Mouse (Mus musculus) c-Kit-negative CD71-positive TER-119-positive erythroid progenitor cells, embryonic 14.5 days (primary cell): ENCODE results near the gene Fbxw8.
A peak's percentile ranks its signal among the peaks of the same experiment; 100 is the strongest.

ENCODE experiments used
- DNase-seq: peaks from one replicate; pipeline ENCODE4 v3.0.0-alpha.2; 2013; ENCODE audit warnings: low read depth, low spot score

The Fbxw8 gene

DNA sequence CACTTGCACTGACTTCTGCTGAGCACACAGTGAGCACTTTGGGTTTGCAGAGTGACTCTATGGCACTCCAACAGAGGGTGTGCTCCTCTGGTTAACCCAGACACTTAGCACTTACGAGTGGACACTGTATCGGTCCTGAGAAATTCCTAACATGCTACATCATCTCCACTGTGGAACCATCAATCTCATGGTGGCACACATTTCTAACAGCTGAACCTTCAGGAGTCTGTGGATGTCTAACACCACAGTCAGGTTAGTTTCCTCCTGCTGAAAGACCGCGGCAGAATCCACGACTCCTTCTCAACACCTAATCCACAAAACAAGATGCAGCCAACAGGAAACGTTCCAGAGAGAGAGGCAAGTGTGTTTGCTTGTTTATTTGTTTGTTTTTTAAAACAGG, 76.7 kb downstream of the Fbxw8 start:
- DNase-seq, result no peak

DNA sequence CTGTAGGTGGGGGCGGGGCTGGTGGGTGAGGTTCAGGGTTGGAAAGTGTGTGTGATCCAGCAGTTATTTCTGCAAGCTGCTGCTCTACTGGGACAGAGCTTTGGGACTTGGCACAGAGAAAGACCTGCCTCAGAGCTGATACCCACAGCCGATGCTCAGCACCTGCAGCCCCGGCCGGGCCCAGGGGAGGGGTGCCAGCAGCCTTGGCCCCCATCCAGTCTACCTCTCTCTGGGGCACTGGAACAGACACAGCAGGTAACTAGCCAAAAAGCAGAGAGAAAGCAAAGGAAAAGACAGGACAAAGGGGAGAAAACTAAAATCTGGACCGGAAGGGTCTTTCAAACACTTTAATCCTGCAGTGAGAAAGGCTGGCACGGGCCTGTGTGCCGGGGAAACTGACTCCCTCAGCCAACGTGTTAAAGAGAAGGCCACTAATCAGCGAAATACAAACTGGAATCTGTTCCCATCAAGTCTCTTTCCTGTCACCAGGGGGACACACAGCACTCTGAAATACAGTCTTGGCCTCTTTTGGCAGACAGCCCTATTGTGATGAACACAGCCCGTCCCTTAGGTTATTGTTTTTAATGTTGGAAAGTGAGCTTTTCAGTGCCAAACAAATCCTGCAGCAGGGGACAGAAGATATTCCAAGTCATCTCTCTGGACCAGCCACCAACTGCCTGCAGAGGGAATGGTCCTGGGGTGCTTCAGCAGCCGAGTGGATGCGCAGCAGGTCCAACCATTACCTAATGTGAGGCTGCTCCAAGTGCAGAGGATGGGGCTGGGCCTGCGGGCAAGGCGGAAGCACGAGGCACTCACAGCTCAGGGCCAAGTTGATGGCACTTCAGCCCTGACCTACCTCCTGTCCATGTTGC, 78.3 kb downstream of the Fbxw8 start:
- no peak for DNase-seq

DNA sequence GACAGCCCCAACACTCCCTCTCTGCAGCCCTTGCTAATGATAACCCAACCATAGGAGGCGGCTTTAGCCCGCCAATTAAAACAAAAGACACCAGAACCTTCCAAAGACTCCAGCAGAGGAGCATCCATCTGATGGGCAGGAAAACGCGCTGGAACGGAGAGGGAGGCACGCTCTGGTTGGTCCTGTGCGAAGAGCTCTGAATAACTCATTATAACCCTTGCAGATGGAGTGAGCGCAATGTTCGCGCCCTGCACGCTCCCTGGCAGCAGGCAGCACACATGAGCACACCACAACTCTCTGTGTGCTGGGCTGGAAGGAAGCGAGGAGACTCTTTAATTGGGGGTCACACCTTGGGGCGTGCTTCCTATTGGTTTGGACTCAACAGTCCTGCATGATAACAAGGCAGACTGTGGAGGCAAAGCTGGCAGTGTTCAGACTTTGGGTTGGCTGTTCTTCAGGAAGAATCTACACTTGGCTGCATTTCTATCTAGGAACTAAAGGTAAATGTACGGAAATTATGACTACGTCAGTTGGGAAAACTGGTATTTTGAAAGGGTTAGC, 82.0 kb downstream of the Fbxw8 start:
- DNase-seq, result no peak

DNA sequence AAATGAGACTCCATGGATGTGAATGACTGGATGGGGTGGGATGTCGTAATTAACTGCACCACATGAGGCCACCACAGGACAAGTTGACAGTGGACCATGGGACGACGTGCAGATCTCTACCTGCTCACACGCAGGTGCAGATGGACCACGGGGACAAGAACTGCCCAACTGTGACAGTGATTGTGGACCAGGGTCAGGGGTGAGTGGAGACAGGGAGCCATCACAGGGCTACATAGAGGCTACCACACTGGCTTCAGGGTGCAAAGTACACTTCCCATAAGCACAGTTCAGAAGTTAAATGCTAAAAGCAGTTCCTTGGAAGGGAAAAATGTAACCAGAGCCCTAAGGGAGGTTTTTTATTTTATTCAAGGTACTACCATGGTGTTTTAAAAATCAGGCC, 83.5 kb downstream of the Fbxw8 start:
- no peak for DNase-seq

DNA sequence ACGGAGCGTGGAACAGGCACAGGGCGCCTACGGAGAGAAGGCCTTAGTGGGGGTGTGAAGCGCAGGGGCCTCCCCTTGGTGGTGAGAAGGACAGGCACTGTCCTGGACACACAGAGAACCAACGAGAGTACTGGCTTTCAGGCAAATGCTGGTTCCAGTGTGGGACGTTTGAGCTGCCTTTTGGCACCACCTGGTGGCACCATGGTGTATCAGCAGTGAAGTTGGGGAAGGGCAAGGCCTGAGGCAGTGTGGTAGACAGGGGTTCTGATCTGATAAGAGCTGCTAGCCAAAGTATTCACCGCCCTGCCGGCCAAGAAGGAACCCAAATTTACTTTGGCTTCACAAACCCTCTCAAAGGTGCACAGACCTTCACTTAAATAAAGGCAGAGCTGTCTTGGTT, 85.9 kb downstream of the Fbxw8 start:
- no peak for DNase-seq

DNA sequence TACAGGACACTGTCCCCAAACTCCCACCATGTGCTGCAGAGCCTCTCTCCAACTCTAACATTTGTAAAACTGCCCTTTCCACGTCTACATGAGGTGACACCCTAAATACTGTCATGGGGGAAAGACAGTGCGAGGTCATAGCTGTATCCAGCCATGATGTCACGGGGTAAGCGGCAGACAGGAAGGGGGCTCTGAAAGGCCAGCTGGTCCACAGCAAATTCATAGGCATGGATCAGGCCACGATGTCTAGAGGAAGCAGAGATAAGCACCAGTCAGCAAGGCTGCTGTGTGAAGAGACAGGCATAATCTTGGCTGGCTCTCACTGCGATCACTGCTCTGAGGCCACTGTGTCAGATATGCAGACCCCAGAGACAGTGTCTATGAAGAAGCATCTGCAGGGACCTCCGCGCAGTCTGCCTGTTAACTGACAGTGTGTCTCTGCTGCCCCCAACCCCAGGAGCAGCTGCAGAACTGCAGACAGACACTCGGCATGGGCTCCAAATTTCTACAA, 87.2 kb downstream of the Fbxw8 start:
- DNase-seq, result no peak

DNA sequence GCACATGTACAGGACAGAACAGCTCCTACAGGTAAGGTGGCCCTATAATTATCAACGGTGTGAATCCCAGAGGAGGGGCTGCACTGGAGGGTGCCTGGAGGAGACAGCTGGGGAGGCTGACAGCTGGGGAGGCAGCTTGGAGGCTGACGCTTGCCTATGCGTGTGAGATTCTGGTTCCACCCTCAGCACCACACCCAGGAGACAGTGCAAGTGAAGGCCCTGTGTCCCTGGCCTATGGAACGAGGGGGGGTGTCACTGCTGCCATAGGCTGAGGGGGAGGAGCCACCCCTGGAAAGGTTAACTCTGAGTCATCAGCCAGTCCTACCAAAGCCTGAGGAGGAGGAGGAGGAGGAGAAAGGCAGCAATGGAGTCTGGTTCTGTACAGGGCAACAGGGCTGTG, 87.7 kb downstream of the Fbxw8 start:
- DNase-seq, result no peak

DNA sequence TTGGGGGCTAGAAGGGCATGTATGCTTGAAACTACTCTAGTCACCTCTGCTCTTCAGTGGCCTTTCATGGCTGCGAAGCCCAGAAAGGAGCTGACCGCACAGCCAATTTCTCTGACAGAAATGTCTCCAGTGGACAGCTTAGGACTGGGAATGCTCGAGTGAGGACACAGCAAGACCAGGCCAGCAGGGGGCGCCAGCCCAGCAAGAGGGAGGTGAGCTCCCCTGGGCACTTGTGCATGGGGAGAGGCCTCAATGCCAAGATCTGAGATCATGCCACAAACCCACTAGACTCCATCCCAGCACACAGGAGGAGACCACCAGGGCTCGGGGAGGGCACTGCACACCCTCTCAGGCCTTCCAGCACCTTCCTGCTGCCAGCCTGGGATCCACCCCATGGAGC, 88.4 kb downstream of the Fbxw8 start:
- DNase-seq, result peak; percentile 16

DNA sequence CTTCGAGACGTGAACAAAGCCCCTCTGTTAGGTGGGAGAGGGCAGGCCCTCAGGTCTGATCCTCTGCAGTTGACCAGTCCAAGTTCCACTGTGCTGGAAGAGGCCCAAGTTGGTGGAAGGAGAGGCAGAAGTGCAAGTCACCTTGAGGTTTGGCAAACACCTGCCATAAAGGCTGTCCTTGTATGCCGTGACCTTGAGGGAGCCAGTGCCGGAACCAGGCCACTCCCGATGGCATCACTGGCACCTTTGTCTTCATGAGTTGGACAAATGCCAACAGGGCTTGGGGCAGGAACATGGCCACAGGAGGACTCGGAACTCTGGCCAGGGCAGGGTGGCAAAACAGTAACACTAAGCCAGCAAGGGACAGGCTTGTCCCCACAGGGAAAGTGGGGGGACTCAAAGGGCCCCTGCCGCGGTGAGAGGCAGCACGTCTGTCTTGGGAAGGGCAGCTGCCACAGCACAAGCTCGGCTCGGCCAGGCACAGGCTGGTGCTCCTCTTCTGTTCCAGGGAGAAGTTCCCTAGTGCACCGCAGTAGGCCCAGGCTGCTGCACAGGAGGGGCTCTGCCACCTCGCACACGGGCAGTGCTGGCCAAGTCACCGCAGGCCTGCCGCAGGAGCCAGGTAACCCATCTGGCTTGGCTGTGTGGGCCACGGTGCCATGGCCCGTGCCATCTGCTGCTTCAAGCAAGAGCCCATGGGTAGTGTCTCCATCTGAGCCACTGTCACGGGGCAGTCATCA, 89.6 kb downstream of the Fbxw8 start:
- DNase-seq, result no peak

DNA sequence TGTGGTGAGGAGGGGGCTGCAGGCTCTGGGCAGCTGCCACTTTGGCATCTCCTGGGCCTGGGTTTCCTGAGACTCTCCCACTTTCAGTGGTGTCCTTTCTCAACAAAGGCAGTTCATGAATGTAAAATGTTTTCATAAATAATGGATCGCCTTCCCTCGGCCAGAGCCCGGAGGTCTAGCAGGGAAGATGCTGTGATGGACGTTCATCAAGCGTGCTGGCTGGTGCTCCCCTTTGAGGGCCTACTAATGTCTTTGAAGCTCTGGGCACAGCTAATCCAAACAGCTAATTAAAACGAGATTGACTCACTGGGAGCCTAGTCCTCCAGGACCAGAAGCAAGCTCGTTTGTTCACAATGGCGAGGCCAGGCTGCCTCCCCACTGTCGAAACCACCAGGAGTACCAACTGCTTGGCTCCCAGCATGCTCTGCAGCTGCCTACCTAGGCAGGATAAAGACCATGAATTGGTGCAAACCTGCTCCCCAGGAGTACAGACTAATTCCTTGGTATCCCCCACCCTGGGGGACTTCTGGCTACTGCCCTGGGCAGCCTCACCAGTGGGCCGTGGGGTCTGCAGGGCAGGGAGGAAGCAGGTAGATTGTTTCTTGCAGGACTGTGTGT, 90.9 kb downstream of the Fbxw8 start:
- no peak for DNase-seq

DNA sequence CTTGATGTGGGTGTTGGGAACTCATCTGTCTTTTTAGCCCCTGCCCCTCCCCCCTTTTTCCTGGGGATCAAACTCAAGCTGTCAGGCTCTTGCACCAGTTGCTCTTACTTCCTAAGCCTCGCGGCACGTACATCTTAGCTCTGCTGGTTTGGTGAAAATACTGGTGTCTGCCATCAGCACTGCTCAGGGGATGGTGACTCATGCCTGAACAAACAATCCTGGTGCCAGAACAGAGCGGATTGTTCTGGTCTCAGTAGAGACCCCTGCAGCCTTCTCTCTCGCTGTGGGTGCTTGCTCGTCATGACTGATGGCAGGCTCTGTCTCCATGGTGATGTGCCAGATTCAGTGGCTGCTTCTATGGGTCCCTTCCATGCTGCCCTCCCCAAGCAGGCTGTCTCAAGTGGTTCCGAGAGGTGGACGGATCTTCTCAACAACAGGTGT, 92.1 kb downstream of the Fbxw8 start:
- DNase-seq, result no peak

DNA sequence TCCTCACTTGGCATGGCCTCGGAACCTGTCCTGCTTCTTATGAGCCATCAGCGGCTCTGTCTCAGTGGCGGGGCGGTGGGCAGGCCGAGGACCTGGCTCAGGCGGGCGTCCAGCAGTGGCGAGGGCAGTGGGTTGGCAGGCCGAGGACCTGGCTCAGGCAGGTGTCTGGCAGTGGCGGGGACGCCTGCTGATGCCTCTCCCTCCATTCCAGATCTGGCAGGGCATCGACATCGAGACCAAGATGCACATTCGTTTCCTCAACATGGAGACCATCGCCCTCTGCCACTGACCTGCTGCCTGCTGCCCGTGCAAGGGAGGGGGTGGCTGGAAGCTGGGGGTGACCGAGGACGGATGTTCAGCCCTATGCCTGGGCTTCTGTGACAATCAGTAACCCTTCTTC, 93.9 kb downstream of the Fbxw8 start:
- no peak for DNase-seq

DNA sequence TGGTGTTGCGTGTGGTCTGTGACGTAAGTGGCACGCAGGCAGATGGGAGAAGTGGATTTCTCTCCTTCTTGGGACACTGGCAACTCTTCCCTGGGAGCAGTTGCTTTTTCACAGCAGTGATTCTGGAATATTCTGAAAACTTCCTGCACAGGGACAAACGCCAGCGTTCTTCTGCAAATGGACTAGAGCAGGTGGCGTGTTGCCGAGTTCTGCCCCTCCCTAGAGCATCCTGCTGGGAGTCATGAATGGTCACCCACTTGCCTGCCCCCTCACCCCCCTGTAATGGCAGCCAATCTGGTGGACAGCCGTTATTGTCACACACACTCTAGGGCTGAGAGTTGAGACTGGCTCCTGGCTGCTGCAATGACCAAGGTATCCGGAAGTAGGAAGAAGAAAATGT, 95.6 kb downstream of the Fbxw8 start:
- no peak for DNase-seq

DNA sequence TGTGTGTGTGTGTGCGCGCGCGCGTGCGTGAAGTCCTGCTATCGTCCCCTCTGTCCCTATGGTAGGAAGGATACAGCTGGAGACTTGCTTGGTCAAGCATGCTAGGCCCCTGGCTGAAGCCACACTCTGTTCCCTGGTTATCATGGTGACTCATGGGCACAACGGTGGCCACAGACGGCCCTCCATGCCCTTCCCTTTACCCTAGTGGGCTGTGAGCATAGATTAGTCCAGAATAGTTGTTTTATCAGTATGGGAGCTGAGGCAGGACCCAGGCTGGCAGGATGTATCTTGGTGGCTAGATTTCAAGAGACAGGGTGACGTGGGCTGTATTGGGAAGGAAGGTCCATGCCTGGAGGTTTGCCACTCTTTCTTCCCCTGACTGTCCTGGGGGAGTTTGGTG, 96.4 kb downstream of the Fbxw8 start:
- no peak for DNase-seq

DNA sequence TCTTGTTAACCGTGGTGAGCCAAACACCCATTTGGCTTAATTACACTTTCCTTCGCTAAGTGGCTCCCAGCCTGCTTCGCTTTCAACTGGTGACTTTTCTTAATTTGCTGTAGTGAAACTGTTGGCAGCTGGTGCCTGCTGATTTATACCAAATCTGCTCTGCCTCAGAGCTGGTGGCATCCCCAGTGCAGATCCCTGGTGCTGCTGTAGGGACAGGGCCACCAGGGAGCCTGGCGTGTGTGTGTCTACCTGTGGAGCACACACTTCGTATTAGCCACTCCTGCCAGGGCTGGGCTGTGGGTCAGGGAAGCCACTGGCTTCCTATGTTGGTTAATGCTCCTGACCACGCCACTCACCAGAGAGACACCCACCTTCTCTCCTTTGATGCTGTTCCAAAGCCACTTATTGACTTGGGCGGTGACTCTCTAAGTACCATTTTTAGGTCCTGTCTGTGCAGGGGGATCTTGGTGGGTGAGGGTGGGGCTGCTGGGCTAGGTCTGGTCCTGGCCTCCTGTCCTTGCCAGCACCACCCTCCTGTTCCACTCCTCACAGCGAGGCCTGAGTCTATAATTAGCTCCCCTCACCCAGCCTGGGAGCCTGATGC, 97.7 kb downstream of the Fbxw8 start:
- DNase-seq, result no peak

DNA sequence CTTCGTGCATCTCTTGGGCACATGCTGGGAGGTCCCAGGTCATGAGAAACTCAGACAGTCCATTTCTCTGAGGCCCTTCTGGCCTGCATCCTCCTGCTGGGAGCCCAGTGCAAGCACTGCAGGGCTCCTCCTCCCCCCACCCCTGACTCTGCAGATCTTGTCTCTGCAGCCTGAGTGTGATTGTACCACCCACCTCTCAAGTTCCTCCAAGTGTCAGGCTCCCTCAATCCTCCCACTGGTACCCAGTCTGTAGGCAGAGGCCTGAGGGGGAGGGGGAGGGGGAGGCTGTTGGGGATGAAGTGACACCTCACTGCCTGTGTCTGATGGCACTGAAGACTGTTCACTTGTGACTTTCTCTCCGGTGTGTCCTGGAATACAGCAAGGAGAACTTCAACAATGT, 102.1 kb downstream of the Fbxw8 start:
- DNase-seq, result no peak

DNA sequence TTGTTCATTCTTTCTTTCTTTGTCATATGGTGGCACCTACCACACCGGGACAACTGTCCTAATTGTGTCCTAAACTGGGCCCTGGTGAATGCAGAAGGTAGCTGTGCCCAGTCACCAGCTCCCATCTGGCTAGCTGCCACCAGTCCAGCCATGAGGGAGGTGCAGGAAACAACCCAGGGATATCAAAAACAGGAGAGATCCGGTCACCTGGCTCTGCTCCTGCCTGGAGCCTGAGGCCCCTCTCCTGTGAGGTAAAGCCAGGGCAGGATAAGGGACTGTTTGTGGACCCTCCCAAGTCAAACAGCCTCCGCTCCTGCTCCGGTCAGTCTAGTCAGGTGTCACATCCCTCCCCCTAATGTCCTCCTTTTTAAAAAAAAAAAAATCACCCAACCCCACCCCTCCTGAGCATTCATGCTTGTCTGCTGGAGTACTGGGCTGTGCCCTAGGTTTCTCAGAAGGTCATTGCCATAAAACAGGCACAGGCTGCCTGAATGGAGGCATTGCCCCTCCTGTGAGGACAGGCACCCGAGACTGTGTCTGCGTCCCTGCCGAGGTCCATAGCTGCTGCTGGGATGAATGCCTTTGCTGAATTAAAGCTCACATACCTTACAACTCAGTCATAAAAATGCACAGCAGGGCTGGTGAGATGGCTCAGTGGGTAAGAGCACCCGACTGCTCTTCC, 103.1 kb downstream of the Fbxw8 start:
- DNase-seq, result no peak

DNA sequence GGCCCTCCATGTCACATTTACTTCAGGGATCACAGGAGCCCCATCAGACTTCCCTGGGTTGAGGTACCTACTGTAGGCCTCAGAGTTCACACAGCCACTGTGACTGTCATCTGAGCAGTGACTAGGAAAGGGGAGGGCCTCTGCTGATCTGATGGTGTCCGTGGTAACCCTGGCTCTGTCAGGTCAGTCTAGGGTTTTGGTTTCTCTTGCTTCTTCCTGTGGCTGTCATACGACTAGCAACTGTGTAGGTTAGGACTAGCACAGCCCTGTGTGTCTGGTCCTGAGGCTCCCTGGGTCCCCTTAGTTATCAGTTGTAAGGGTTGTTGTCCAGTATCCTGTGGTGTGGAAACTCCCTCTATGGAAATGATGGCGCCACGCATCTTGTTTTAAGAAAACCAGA, 104.5 kb downstream of the Fbxw8 start:
- DNase-seq, result no peak

DNA sequence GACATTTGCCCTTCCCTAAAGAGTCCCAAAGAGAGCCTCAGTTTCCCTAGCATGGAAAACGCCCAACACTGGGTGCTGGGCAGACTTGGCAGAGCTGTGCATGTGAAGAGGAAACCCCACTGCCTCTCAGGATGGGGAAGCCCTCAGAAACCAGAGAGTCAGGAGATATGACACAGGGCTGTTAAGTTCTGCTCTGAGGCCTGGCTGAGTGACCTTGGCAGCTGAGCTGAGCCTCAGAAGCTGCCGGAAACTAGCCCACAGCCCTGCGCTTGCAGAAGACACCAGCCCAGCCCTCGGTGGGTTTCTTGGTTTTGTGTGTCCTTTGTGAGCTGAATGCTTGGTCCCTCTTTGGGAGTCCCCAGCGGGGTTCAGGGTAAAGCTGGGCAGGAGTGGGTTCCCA, 106.3 kb downstream of the Fbxw8 start:
- DNase-seq, result no peak

DNA sequence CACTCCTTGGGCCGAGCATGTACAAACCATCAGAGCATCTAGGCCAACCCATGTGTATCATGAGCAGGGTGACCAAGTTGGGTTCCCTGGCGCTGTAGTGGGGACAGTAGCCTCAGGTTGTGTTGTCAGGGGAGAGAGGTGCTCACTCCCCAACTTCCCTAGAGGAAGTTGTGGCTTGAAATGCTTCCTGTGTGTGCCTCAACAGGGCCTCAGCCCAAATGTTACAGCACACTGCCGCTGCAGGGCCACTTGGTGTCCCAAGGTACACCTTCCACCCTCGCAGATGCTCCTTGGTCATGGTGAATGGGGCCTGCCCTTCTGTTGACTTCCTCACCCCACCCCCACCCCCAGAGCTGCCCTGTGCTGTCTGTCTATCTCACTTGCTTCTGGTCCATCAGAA, 106.9 kb downstream of the Fbxw8 start:
- no peak for DNase-seq

DNA sequence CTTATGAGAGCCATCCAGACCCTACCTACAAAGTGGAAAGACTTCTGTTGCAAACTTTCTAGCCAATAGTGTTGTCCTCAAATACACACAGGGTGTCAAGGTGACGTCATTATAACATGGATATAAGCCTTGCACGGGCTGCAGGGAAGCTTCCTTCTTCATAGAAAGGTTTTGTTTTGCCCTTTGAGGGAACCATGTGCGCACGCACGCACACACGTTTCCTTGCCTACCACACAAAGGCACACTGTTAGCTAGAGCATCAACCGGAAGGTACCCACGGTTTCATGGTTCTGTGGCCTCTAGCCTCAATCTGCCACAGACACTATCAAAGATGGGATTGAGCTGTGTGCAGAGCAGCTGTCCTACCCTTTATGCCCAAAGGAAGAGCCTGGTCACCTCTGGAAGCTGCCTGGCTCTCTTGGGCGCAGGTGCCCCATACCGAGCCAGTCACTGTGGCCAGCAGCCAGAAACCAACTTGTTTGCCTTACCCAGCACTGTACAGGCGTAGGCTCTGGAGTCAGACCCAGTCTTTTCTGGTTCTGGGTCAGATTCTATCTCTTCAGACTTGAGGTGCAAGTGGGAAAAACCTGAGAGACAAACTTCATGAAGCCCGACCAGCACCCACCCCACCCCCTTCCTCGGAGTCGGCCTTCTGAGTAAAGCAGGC, 108.0 kb downstream of the Fbxw8 start:
- no peak for DNase-seq
